Mouse (Mus musculus): Measurements from ENCODE around the gene Bcl2l13. TPM values are rescaled to one million over a fixed set of nuclear protein-coding genes. Genes with fewer than 3 reads are reported as not detected.
A peak's percentile ranks its signal among the peaks of the same experiment; 100 is the strongest.

Gene Bcl2l13
- total and polyA plus RNA-seq, 3 experiments: 24.6 to 46.6 (median 25.5) TPM

DNA sequence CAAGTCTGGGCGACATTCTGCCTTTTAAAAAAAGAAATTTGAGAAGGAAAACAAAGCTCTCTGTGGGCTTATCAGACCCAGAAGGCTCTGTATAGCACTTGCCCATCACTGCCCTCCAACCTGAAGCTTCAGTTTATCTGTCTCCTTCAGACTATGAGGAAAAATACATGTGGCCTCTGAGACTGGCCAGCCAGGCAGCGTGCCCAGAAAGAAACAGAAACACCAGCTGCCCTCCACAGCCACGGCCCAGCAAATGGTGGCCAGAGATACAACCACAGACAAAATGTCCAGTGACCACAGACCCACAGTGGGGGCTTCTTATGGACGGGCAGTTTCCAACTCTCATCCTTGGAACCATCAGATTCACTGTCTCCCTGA, 78.5 kb downstream of the Bcl2l13 start:
- Histone ChIP-seq H3K9me3 (replicated peaks; ENCODE audit: low read length) (no peaks in the 10 kb centered on the region), H3K4me3 (replicated peaks in 1 of 3; ENCODE audit: low read depth in 2 of 3, low read length in 2 of 3, poor library complexity in 1 of 3) (peak overlapping the region; percentile 54 to 94 (median 86)), H3K9ac (ENCODE audit: insufficient read depth, low read depth) (peak overlapping the region; percentile 99), H3K36me3 (replicated peaks in 1 of 2; ENCODE audit: control insufficient read depth in 1 of 2, insufficient read depth in 1 of 2, low read length in 1 of 2) (peaks cover 17 to 35% of the 10 kb centered on the region in 2 experiments), H3K4me1 (ENCODE audit: control insufficient read depth in 1 of 2, insufficient read depth in 2 of 2) (peaks cover 23 to 57% of the 10 kb centered on the region in 2 experiments), H3K79me2 (replicated peaks; ENCODE audit: control insufficient read depth, extremely low read depth, insufficient read depth, poor library complexity, severe bottlenecking) (peaks cover 52% of the 10 kb centered on the region), H3K4me2 (ENCODE audit: insufficient read depth, low read depth, poor library complexity, severe bottlenecking) (peak overlapping the region; percentile 99), H3K27me3 (replicated peaks) (no peaks in the 10 kb centered on the region), H3K27ac (ENCODE audit: insufficient read depth, low read depth) (peak overlapping the region; percentile 100)
- dilution Hi-C loops (cut with MboI; ENCODE audit: extremely low pct_ligation_motif_present, extremely low pct_unique_long_range_greater_than_20kb, low sequenced_read_pairs) (no loop called here), in situ Hi-C loops (cut with MboI; ENCODE audit: low pct_ligation_motif_present, low pct_unique_long_range_greater_than_20kb, low sequenced_read_pairs) (no loop called here)
- no peak for TF ChIP-seq CHD1 (IDR thresholded peaks at IDR 0.05; ENCODE audit: low read depth, low read length)
- no peak for TF ChIP-seq UBTF (IDR thresholded peaks at IDR 0.05; ENCODE audit: low read depth, low read length)
- TF ChIP-seq MAZ (IDR thresholded peaks at IDR 0.05; ENCODE audit: low read depth, low read length): no peak
- TF ChIP-seq HCFC1 (IDR thresholded peaks at IDR 0.05; ENCODE audit: low read depth, low read length): no peak
- TF ChIP-seq ZKSCAN1 (IDR thresholded peaks at IDR 0.05; ENCODE audit: borderline replicate concordance, low read depth, low read length): no peak
- TF ChIP-seq EP300 (IDR thresholded peaks at IDR 0.05; ENCODE audit: low read length): no peak
- no peak for TF ChIP-seq SMC3 (IDR thresholded peaks at IDR 0.05; ENCODE audit: low read depth, low read length)
- TF ChIP-seq POLR2A (IDR thresholded peaks at IDR 0.05; ENCODE audit: low read depth, low read length): no peak
- no peak for TF ChIP-seq JUN (IDR thresholded peaks at IDR 0.05; ENCODE audit: insufficient read depth, low read depth, low read length)
- no peak for TF ChIP-seq MXI1 (IDR thresholded peaks at IDR 0.05; ENCODE audit: low read depth, low read length)
- no peak for TF ChIP-seq ZNF384 (IDR thresholded peaks at IDR 0.05; ENCODE audit: low read depth, low read length)
- no peak for TF ChIP-seq ELF1 (IDR thresholded peaks at IDR 0.05; ENCODE audit: low read depth, low read length)
- no peak for TF ChIP-seq TCF12 (IDR thresholded peaks at IDR 0.05; ENCODE audit: low read depth, low read length)
- no peak for TF ChIP-seq E2F4 (IDR thresholded peaks at IDR 0.05; ENCODE audit: insufficient replicate concordance, low read depth, low read length)
- TF ChIP-seq JUND (conservative IDR thresholded peaks at IDR 0.05; ENCODE audit: low read depth, low read length): no peak
- TF ChIP-seq TBP (conservative IDR thresholded peaks at IDR 0.05; ENCODE audit: low read depth, low read length): no peak
- no peak for DNase-seq (ENCODE audit: extremely low read depth)

DNA sequence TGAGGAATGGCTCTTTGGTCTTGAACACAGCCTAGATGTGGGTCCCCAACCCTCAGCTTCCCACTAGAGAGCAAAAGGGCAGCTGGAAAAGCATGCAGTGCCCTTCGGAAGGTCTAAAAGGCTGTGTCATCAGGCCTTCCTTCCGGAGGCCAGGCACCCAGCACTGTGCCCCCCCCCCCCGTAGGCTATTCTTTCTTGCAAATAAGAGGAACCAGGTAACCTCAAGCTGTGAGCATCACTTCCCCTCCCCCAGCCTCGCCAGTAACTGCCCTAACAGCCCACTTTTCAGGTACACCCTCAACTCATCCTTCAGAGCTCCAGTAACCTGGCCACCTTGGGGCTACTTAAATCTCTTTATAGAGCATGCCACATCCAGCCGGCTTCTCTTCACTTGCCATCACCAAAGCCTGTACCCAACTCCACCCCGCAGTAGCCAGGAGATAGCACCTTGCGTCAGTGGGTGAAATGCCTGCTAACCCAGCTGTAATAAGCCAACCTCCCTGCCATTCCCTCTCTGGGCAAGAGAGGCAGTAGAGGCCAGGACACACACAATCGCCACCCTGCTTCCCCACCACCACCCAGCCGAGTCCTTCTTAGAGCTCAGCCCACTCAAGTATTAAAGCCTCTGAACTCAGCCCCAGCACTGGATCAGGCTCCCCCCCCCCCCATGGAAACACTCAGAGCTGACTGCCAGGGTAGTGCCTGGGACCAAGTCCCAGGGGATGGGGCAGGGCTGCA, 79.1 kb downstream of the Bcl2l13 start:
- Histone ChIP-seq H3K4me1 (ENCODE audit: control insufficient read depth in 1 of 2, insufficient read depth in 2 of 2) (peaks cover 23 to 61% of the 10 kb centered on the region in 2 experiments), H3K27me3 (replicated peaks) (no peaks in the 10 kb centered on the region), H3K4me3 (replicated peaks in 1 of 3; ENCODE audit: low read depth in 2 of 3, low read length in 2 of 3, poor library complexity in 1 of 3) (peak overlapping the region; percentile 86 to 94 (median 91)), H3K9me3 (replicated peaks; ENCODE audit: low read length) (no peaks in the 10 kb centered on the region), H3K9ac (ENCODE audit: insufficient read depth, low read depth) (peak overlapping the region; percentile 99), H3K4me2 (ENCODE audit: insufficient read depth, low read depth, poor library complexity, severe bottlenecking) (peak overlapping the region; percentile 99), H3K79me2 (replicated peaks; ENCODE audit: control insufficient read depth, extremely low read depth, insufficient read depth, poor library complexity, severe bottlenecking) (peaks cover 47% of the 10 kb centered on the region), H3K36me3 (replicated peaks in 1 of 2; ENCODE audit: control insufficient read depth in 1 of 2, insufficient read depth in 1 of 2, low read length in 1 of 2) (peaks cover 17 to 31% of the 10 kb centered on the region in 2 experiments), H3K27ac (ENCODE audit: insufficient read depth, low read depth) (peak overlapping the region; percentile 100)
- dilution Hi-C loops (cut with MboI; ENCODE audit: extremely low pct_ligation_motif_present, extremely low pct_unique_long_range_greater_than_20kb, low sequenced_read_pairs) (no loop called here), in situ Hi-C loops (cut with MboI; ENCODE audit: low pct_ligation_motif_present, low pct_unique_long_range_greater_than_20kb, low sequenced_read_pairs) (no loop called here)
- DNase-seq (ENCODE audit: extremely low read depth): peak; percentile 93
- peak; percentile 47 for TF ChIP-seq SMC3 (IDR thresholded peaks at IDR 0.05; ENCODE audit: low read depth, low read length)
- TF ChIP-seq CTCF (conservative IDR thresholded peaks at IDR 0.05 in 1 of 2, IDR thresholded peaks at IDR 0.05 in 1 of 2; ENCODE audit: low read depth in 2 of 2, low read length in 2 of 2): peak in 1 of 2 experiments; percentile 67; a peak in 3 of 4 replicates
- TF ChIP-seq JUND (conservative IDR thresholded peaks at IDR 0.05; ENCODE audit: low read depth, low read length): no peak
- TF ChIP-seq POLR2A (IDR thresholded peaks at IDR 0.05; ENCODE audit: low read depth, low read length): peak; percentile 69
- peak; percentile 93 for TF ChIP-seq IRF4 (IDR thresholded peaks at IDR 0.05; ENCODE audit: low read depth, low read length)
- TF ChIP-seq ELF1 (IDR thresholded peaks at IDR 0.05; ENCODE audit: low read depth, low read length): peak; percentile 62
- peak; percentile 91 for TF ChIP-seq TCF12 (IDR thresholded peaks at IDR 0.05; ENCODE audit: low read depth, low read length)
- TF ChIP-seq BHLHE40 (IDR thresholded peaks at IDR 0.05; ENCODE audit: low read depth, low read length): peak; percentile 75
- peak; percentile 80 for TF ChIP-seq MXI1 (IDR thresholded peaks at IDR 0.05; ENCODE audit: low read depth, low read length)
- TF ChIP-seq MAX (IDR thresholded peaks at IDR 0.05; ENCODE audit: low read length): peak; percentile 65; the same call in 1 of the 2 replicates
- peak; percentile 94 for TF ChIP-seq CHD2 (IDR thresholded peaks at IDR 0.05; ENCODE audit: low read length)
- TF ChIP-seq USF1 (IDR thresholded peaks at IDR 0.05; ENCODE audit: low read depth, low read length): no peak
- peak; percentile 88 for TF ChIP-seq TBP (conservative IDR thresholded peaks at IDR 0.05; ENCODE audit: low read depth, low read length)
- TF ChIP-seq MAFK (IDR thresholded peaks at IDR 0.05; ENCODE audit: insufficient replicate concordance, low read length): peak; percentile 87
- peak; percentile 79 for TF ChIP-seq ETS1 (conservative IDR thresholded peaks at IDR 0.05; ENCODE audit: low read depth, low read length)
- TF ChIP-seq RCOR1 (conservative IDR thresholded peaks at IDR 0.05; ENCODE audit: low read depth, low read length): peak; percentile 81; the same call in 1 of the 2 replicates
- TF ChIP-seq JUN (IDR thresholded peaks at IDR 0.05; ENCODE audit: insufficient read depth, low read depth, low read length): no peak
- TF ChIP-seq MEF2A (IDR thresholded peaks at IDR 0.05; ENCODE audit: borderline replicate concordance, low read depth, low read length): peak; percentile 66; the same call in 1 of the 2 replicates
- TF ChIP-seq POLR2AphosphoS2 (IDR thresholded peaks at IDR 0.05; ENCODE audit: low read depth, low read length): peak; percentile 86
- TF ChIP-seq RAD21 (IDR thresholded peaks at IDR 0.05; ENCODE audit: low read depth, low read length): peak; percentile 68
- peak; percentile 74 for TF ChIP-seq MYC (IDR thresholded peaks at IDR 0.05; ENCODE audit: low read depth, low read length)
- peak; percentile 69 for TF ChIP-seq HCFC1 (IDR thresholded peaks at IDR 0.05; ENCODE audit: low read depth, low read length)
- peak; percentile 38; the same call in 1 of the 2 replicates for TF ChIP-seq CHD1 (IDR thresholded peaks at IDR 0.05; ENCODE audit: low read depth, low read length)
